Mouse (Mus musculus) testis, postnatal 14 days (tissue): ENCODE measurements around the gene Socs4.

ENCODE experiments used
- DNase-seq: peaks from one replicate; pipeline ENCODE4 v3.0.0; 2021; ENCODE audit warnings: low spot score

Gene Socs4

GRCm38 (mm10) chr14:47276637-47277393 lies at the start of gene Socs4, which contains the start of gene Wdhd1:
Gene Socs4 (plus strand): TSS chr14:47276931.
Gene Wdhd1 (minus strand): TSS chr14:47276857.
- peak; percentile 97 for DNase-seq

- DNase-seq, result no peak
These were observed 46.8 kb upstream of the Socs4 start for GRCm38 (mm10) chr14:47229796-47230376.

GRCm38 (mm10) chr14:47233602-47234001 lies 43.1 kb upstream of the Socs4 start:
- no peak for DNase-seq

GRCm38 (mm10) chr14:47234032-47234431 lies 42.7 kb upstream of the Socs4 start:
- no peak for DNase-seq

- DNase-seq, result no peak
These were observed 42.0 kb upstream of the Socs4 start for GRCm38 (mm10) chr14:47234526-47235250.

GRCm38 (mm10) chr14:47236491-47236890 lies 40.2 kb upstream of the Socs4 start:
- DNase-seq, result no peak

- DNase-seq, result no peak
These were observed 39.4 kb upstream of the Socs4 start for GRCm38 (mm10) chr14:47237286-47237685.

- DNase-seq, result no peak
These were observed 36.1 kb upstream of the Socs4 start for GRCm38 (mm10) chr14:47240600-47240999.

GRCm38 (mm10) chr14:47241046-47241445 lies 35.7 kb upstream of the Socs4 start:
- DNase-seq, result no peak

- DNase-seq, result no peak
These were observed 34.0 kb upstream of the Socs4 start for GRCm38 (mm10) chr14:47242753-47243152.

- DNase-seq, result no peak
These were observed 26.9 kb upstream of the Socs4 start for GRCm38 (mm10) chr14:47249839-47250238.

GRCm38 (mm10) chr14:47264866-47265265 lies 11.9 kb upstream of the Socs4 start:
- DNase-seq, result no peak

GRCm38 (mm10) chr14:47265829-47266228 lies 10.9 kb upstream of the Socs4 start:
- DNase-seq, result no peak

GRCm38 (mm10) chr14:47269056-47269455 lies 7.7 kb upstream of the Socs4 start:
- no peak for DNase-seq

GRCm38 (mm10) chr14:47269706-47270105 lies 7.0 kb upstream of the Socs4 start:
- DNase-seq, result no peak

GRCm38 (mm10) chr14:47273751-47274150 lies 3.0 kb upstream of the Socs4 start:
- no peak for DNase-seq

- no peak for DNase-seq
These were observed 1.3 kb upstream of the Socs4 start for GRCm38 (mm10) chr14:47275417-47275816.

GRCm38 (mm10) chr14:47276036-47276603 lies 611 bp upstream of the Socs4 start:
- DNase-seq, result no peak

- DNase-seq, result no peak
These were observed 2.3 kb downstream of the Socs4 start for GRCm38 (mm10) chr14:47279058-47279457.

GRCm38 (mm10) chr14:47281535-47281934 lies 4.8 kb downstream of the Socs4 start:
- DNase-seq, result no peak

GRCm38 (mm10) chr14:47283568-47283967 lies 6.8 kb downstream of the Socs4 start:
- no peak for DNase-seq

GRCm38 (mm10) chr14:47285271-47285670 lies 8.5 kb downstream of the Socs4 start:
- DNase-seq, result no peak

GRCm38 (mm10) chr14:47286215-47286614 lies 9.5 kb downstream of the Socs4 start:
- DNase-seq, result no peak
